In the genomic region with DNA sequence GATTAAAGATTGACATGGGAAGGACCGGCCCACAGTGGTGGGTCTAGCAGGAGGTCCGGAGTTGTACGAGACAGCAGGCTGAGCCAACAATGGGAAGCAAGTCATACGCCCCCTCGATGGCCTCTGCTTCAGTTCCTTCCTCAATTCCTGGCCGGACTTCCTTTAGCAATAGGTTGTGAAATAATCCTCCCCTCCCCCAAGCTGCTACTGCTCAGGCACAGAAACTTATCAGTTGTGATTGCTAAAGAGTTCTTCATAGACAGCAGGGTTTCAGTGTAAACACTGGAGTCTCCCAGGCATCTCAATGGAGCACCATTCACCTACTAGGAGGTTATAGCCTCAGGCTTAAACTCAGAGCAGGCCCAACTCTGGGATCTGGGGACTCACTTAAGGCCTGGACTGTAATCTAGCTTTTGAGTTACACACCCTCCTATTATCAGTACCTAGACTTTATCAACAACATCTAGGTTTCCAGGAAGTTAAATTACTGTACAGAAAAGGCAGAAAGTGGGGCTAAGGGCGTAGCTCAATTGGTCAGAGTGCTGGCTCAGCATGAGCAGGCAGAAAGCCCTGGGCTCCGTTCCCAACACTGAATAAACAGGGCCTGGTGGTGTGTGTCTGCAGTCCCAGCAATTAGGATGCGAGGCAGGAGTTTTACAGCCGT, we compare ENCODE assay signal across 7 mouse cellular contexts.
A peak's percentile ranks its signal among the peaks of the same experiment; 100 is the strongest.
DNase-seq lines count a peak whose midpoint lies in the region; ATAC-seq and TF ChIP-seq lines count a peak whose summit lies in the region.

No protein-coding gene starts in this region.

- peak; percentile 86 for DNase-seq in R1 (ENCODE audit: low read depth, low spot score)
- DNase-seq in cerebellum, adult 2 months, result peak; percentile 88 to 92
- peak; percentile 75 for DNase-seq in gastrocnemius, postnatal 10 days
- DNase-seq in induced T-regulatory cell, adult 2 months (ENCODE audit: low read depth), result peak; percentile 43
- DNase-seq in left cerebral cortex, postnatal 14 days (ENCODE audit: low spot score in 2 of 2), result peak; percentile 52 to 71

- peak; percentile 80 for ATAC-seq in stomach, embryonic 15.5 days (ENCODE audit: insufficient read depth, low FRiP score, low read depth)

- no peak overlapping the region for H3K9ac ChIP-seq in stomach, embryonic 15.5 days

- no peaks in the 10 kb centered on the region; the same call in 1 of the 2 replicates for H3K9me3 ChIP-seq in megakaryocyte, embryonic 14.5 days
- no peaks in the 10 kb centered on the region for H3K9me3 ChIP-seq in stomach, embryonic 15.5 days

- WGBS in cerebellum, adult 2 months, result 23% methylated on average over 10 of the region's 10 CpGs
- WGBS in stomach, embryonic 15.5 days, result 35% methylated on average over 10 of the region's 10 CpGs

- TF ChIP-seq POLR2A in cerebellum, adult 2 months (IDR thresholded peaks at IDR 0.05; ENCODE audit: borderline replicate concordance, insufficient read depth, low read length), result no peak

- H3K4me1 ChIP-seq in cerebellum, adult 2 months (ENCODE audit: control insufficient read depth, insufficient read depth, low read length), result peaks cover 24% of the 10 kb centered on the region
- peaks cover 16% of the 10 kb centered on the region for H3K4me1 ChIP-seq in megakaryocyte, embryonic 14.5 days
- peaks cover 13% of the 10 kb centered on the region for H3K4me1 ChIP-seq in stomach, embryonic 15.5 days

- intact Hi-C loops in left cerebral cortex, postnatal 14 days (cut with DNase I), result loop anchor here (10.0 kb wide), 1 partner anchor 159 kb away; no protein-coding TSS in a partner anchor

- peaks cover 34% of the 10 kb centered on the region for H3K36me3 ChIP-seq in megakaryocyte, embryonic 14.5 days (replicated peaks; ENCODE audit: low read length)
- 0 out of 2 replicates have a peak, but pooled peaks cover under 1% of the 10 kb centered on the region for H3K36me3 ChIP-seq in stomach, embryonic 15.5 days

- no peaks in the 10 kb centered on the region for H3K27me3 ChIP-seq in cerebellum, adult 2 months (ENCODE audit: control insufficient read depth, insufficient read depth, low read length)
- no peaks in the 10 kb centered on the region for H3K27me3 ChIP-seq in megakaryocyte, embryonic 14.5 days (replicated peaks)
- no peaks in the 10 kb centered on the region for H3K27me3 ChIP-seq in stomach, embryonic 15.5 days (replicated peaks)

- H3K27ac ChIP-seq in cerebellum, adult 2 months (ENCODE audit: insufficient read depth, low read length), result peak overlapping the region; percentile 70
- peak overlapping the region; percentile 77 for H3K27ac ChIP-seq in stomach, embryonic 15.5 days

- no peak for TF ChIP-seq CTCF in cerebellum, adult 2 months (IDR thresholded peaks at IDR 0.05; ENCODE audit: borderline replicate concordance, insufficient read depth, low read depth, low read length)

- H3K4me2 ChIP-seq in stomach, embryonic 15.5 days, result no peak overlapping the region

- H3K4me3 ChIP-seq in cerebellum, adult 2 months (replicated peaks; ENCODE audit: insufficient read depth, low read depth, low read length), result no peak overlapping the region
- peak overlapping the region; percentile 50 for H3K4me3 ChIP-seq in megakaryocyte, embryonic 14.5 days (replicated peaks)
- H3K4me3 ChIP-seq in stomach, embryonic 15.5 days (replicated peaks), result no peak overlapping the region
